Mouse (Mus musculus) forebrain, embryonic 10.5 days (tissue): Measurements from ENCODE around the gene Agpat3. TPM values are rescaled to one million over a fixed set of nuclear protein-coding genes. Genes with fewer than 3 reads are reported as not detected.

Source experiments
- DNase-seq: peaks from one replicate; pipeline ENCODE4 v3.0.0-alpha.2; 2017; ENCODE audit warnings: low spot score; ENCODE audit errors: extremely low spot score
- H3K27ac ChIP-seq: fragments of 300-500 bp; sonication (generic); 2 replicates; pipeline ENCODE4 v1.5.1; 2016; ENCODE audit warnings: mild to moderate bottlenecking
- H3K27me3 ChIP-seq: fragments of 300-500 bp; sonication (generic); 2 replicates; pipeline ENCODE4 v1.6.1; 2016; ENCODE audit warnings: mild to moderate bottlenecking; ENCODE audit not compliant: poor library complexity, severe bottlenecking
- H3K36me3 ChIP-seq: fragments of 300-500 bp; sonication (generic); replicated peaks from 2 replicates; pipeline ENCODE4 v1.6.1; 2016; ENCODE audit warnings: mild to moderate bottlenecking, moderate library complexity
- H3K4me1 ChIP-seq: fragments of 300-500 bp; sonication (generic); 2 replicates; pipeline ENCODE4 v1.6.1; 2016
- H3K4me3 ChIP-seq: fragments of 300-500 bp; sonication (generic); 2 replicates; pipeline ENCODE4 v1.5.1; 2016; ENCODE audit warnings: mild to moderate bottlenecking, moderate library complexity
- H3K9me3 ChIP-seq: fragments of 300-500 bp; sonication (generic); 2 replicates; pipeline ENCODE4 v1.6.1; 2016; ENCODE audit warnings: mild to moderate bottlenecking, moderate library complexity
- WGBS: fragments of 180-500 bp; shearing (Covaris S2); methylation state at CpG from one replicate; pipeline ENCODE4 v1.1.7; 2016; 5-methylcytosine and 5-hydroxymethylcytosine counted together
- polyA plus RNA-seq: library from polyadenylated mRNA; unstranded; fragments of >200 nt; fragmentation: Nextera tagmentation; extraction: Ambion mirVana; gene quantifications from 2 replicates; pipeline ENCODE4 v1.2.1, GENCODE M21; 2016

Gene Agpat3
- polyA plus RNA-seq, 1 experiment from 2014 or later: 36.8 TPM

GRCm38 (mm10) chr10:78255646-78256059 is 96.6 kb downstream of the Agpat3 start:
- Histone ChIP-seq H3K9me3 (no peaks in the 10 kb centered on the region), H3K4me3 (no peak overlapping the region), H3K4me1 (no peaks in the 10 kb centered on the region), H3K27me3 (no peaks in the 10 kb centered on the region), H3K27ac (no peak overlapping the region), H3K36me3 (no peaks in the 10 kb centered on the region)
- DNase-seq: no peak
- WGBS: 91% methylated on average over 4 of the region's 4 CpGs

- no peak for DNase-seq
- Histone ChIP-seq H3K4me1 (peaks cover 23% of the 10 kb centered on the region), H3K27me3 (no peaks in the 10 kb centered on the region), H3K36me3 (0 out of 2 replicates have a peak, but pooled peaks cover 1% of the 10 kb centered on the region), H3K27ac (no peak overlapping the region), H3K4me3 (no peak overlapping the region), H3K9me3 (no peaks in the 10 kb centered on the region)
- 90% methylated on average over 3 of the region's 3 CpGs for WGBS
Observed at GRCm38 (mm10) chr10:78247206-78247605, 105.1 kb downstream of the Agpat3 start.

- no peaks in the 10 kb centered on the region for H3K27me3 ChIP-seq
- H3K27ac ChIP-seq: no peak overlapping the region
- WGBS: 82% methylated on average over 4 of the region's 4 CpGs
- H3K36me3 ChIP-seq: peaks cover 6% of the 10 kb centered on the region; the same call in 1 of the 2 replicates
- DNase-seq: no peak
- H3K9me3 ChIP-seq: no peaks in the 10 kb centered on the region
- H3K4me3 ChIP-seq: no peak overlapping the region
- H3K4me1 ChIP-seq: peaks cover 23% of the 10 kb centered on the region
Observed at GRCm38 (mm10) chr10:78246725-78247124, 105.6 kb downstream of the Agpat3 start.

GRCm38 (mm10) chr10:78245225-78245547 is 107.1 kb downstream of the Agpat3 start:
- peak; percentile 17 for DNase-seq
- H3K4me1 ChIP-seq: peaks cover 23% of the 10 kb centered on the region
- no peaks in the 10 kb centered on the region for H3K27me3 ChIP-seq
- peak overlapping the region; percentile 95 for H3K4me3 ChIP-seq
- H3K9me3 ChIP-seq: no peaks in the 10 kb centered on the region
- H3K27ac ChIP-seq: peak overlapping the region; percentile 87
- peaks cover 6% of the 10 kb centered on the region; the same call in 1 of the 2 replicates for H3K36me3 ChIP-seq
- WGBS: 24% methylated on average over 7 of the region's 7 CpGs

GRCm38 (mm10) chr10:78244438-78245224 is 107.7 kb downstream of the Agpat3 start, which contains the start of gene Trappc10:
Gene Trappc10, minus strand, starts transcription at chr10:78244641.
- peak; percentile 80 for DNase-seq
- H3K9me3 ChIP-seq: no peaks in the 10 kb centered on the region
- H3K27me3 ChIP-seq: no peaks in the 10 kb centered on the region
- H3K4me1 ChIP-seq: peaks cover 23% of the 10 kb centered on the region
- peaks cover 6% of the 10 kb centered on the region; the same call in 1 of the 2 replicates for H3K36me3 ChIP-seq
- peak within 1 kb of the TSS; percentile 87 for H3K27ac ChIP-seq
- H3K4me3 ChIP-seq: peak within 1 kb of the TSS; percentile 95
- under 1% methylated on average over 73 of the region's 74 CpGs for WGBS

- Histone ChIP-seq H3K9me3 (no peaks in the 10 kb centered on the region), H3K4me3 (peak overlapping the region; percentile 95), H3K36me3 (peaks cover 6% of the 10 kb centered on the region; the same call in 1 of the 2 replicates), H3K27ac (peak overlapping the region; percentile 87), H3K27me3 (no peaks in the 10 kb centered on the region), H3K4me1 (peaks cover 23% of the 10 kb centered on the region)
- WGBS: under 1% methylated on average over 31 of the region's 33 CpGs
- DNase-seq: peak; percentile 41
Observed at GRCm38 (mm10) chr10:78244058-78244437, 108.2 kb downstream of the Agpat3 start.

- Histone ChIP-seq H3K36me3 (peaks cover 12% of the 10 kb centered on the region; the same call in 1 of the 2 replicates), H3K9me3 (no peaks in the 10 kb centered on the region), H3K27me3 (no peaks in the 10 kb centered on the region), H3K27ac (no peak overlapping the region), H3K4me3 (no peak overlapping the region), H3K4me1 (peaks cover 12% of the 10 kb centered on the region)
- DNase-seq: no peak
- 96% methylated on average over 6 of the region's 6 CpGs for WGBS
Observed at GRCm38 (mm10) chr10:78238926-78239325, 113.4 kb downstream of the Agpat3 start.

GRCm38 (mm10) chr10:78238297-78238696 is 114.0 kb downstream of the Agpat3 start:
- Histone ChIP-seq H3K4me3 (no peak overlapping the region), H3K27ac (no peak overlapping the region), H3K9me3 (no peaks in the 10 kb centered on the region), H3K27me3 (no peaks in the 10 kb centered on the region), H3K4me1 (peaks cover 6% of the 10 kb centered on the region), H3K36me3 (peaks cover 12% of the 10 kb centered on the region; the same call in 1 of the 2 replicates)
- no peak for DNase-seq
- 92% methylated on average over 5 of the region's 5 CpGs for WGBS

- no peak for DNase-seq
- Histone ChIP-seq H3K27ac (no peak overlapping the region), H3K36me3 (peaks cover 12% of the 10 kb centered on the region; the same call in 1 of the 2 replicates), H3K4me1 (peaks cover under 1% of the 10 kb centered on the region), H3K9me3 (no peaks in the 10 kb centered on the region), H3K4me3 (no peak overlapping the region), H3K27me3 (no peaks in the 10 kb centered on the region)
- 92% methylated on average over 6 of the region's 6 CpGs for WGBS
Observed at GRCm38 (mm10) chr10:78237809-78238208, 114.5 kb downstream of the Agpat3 start.

GRCm38 (mm10) chr10:78236885-78237629 is 115.2 kb downstream of the Agpat3 start:
- no peaks in the 10 kb centered on the region for H3K4me1 ChIP-seq
- H3K27me3 ChIP-seq: no peaks in the 10 kb centered on the region
- no peak overlapping the region for H3K27ac ChIP-seq
- peaks cover 9% of the 10 kb centered on the region; the same call in 1 of the 2 replicates for H3K36me3 ChIP-seq
- H3K4me3 ChIP-seq: no peak overlapping the region
- no peak for DNase-seq
- WGBS: 86% methylated on average over 8 of the region's 8 CpGs
- H3K9me3 ChIP-seq: no peaks in the 10 kb centered on the region

GRCm38 (mm10) chr10:78233756-78234155 is 118.5 kb downstream of the Agpat3 start:
- no peak for DNase-seq
- H3K4me1 ChIP-seq: no peaks in the 10 kb centered on the region
- H3K36me3 ChIP-seq: peaks cover 27% of the 10 kb centered on the region
- no peaks in the 10 kb centered on the region for H3K9me3 ChIP-seq
- H3K4me3 ChIP-seq: no peak overlapping the region
- no peak overlapping the region for H3K27ac ChIP-seq
- WGBS: 94% methylated on average over 6 of the region's 6 CpGs
- no peaks in the 10 kb centered on the region for H3K27me3 ChIP-seq

- DNase-seq: no peak
- Histone ChIP-seq H3K27me3 (no peaks in the 10 kb centered on the region), H3K36me3 (peaks cover 29% of the 10 kb centered on the region), H3K4me3 (no peak overlapping the region), H3K27ac (no peak overlapping the region), H3K9me3 (no peaks in the 10 kb centered on the region), H3K4me1 (no peaks in the 10 kb centered on the region)
- WGBS: 91% methylated on average over 5 of the region's 5 CpGs
Observed at GRCm38 (mm10) chr10:78233161-78233560, 119.1 kb downstream of the Agpat3 start.
